Mouse (Mus musculus) ovary, adult 18-20 months (tissue): Measurements from ENCODE around the gene Slit2.

Experiments used
- DNase-seq: peaks from one replicate; pipeline ENCODE4 v3.0.0; 2022; ENCODE audit warnings: low spot score, mixed read lengths

The Slit2 gene

GRCm38 (mm10) chr5:48050637-48051314, 67.8 kb downstream of the Slit2 start:
- DNase-seq: no peak

DNA sequence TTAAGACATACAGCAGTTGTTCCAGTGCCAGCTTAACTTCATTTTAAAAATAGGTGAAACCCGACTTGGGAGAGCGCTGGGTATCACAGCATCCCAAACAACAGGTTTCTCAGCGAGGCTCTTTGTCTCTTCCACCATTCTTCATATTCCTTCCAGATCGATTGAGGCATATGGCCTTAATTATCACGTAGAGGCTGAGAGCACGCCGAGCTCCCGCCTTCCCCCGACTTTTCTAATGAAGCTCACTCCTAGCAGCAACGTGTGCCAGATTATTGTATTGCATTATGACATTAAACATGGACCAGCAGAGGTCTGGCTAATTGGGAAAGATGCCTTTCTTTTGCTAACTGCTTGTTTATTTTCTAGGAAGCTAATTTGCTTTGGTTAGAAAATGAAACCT, 75.7 kb downstream of the Slit2 start:
- no peak for DNase-seq

GRCm38 (mm10) chr5:48060715-48061114, 77.8 kb downstream of the Slit2 start:
- DNase-seq: no peak

DNA sequence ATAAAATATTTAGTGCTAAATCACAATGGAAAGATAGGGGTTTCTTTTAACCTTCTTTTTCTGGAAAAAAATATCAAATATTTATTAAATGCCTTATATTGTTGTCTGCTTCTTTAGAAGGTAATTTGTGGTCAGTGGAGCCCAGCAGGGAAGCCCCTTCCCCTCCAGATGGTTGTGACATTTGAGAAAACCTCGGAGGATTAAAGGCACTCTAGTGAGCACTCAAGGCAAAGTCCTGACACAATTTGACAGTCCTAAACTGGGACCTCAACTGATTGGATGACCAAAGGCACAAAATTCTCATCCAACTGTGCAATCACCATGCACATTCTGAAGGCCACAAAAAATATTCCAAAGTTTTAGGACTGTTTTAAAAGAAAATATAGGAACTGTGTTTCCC, 95.8 kb downstream of the Slit2 start:
- no peak for DNase-seq

DNA sequence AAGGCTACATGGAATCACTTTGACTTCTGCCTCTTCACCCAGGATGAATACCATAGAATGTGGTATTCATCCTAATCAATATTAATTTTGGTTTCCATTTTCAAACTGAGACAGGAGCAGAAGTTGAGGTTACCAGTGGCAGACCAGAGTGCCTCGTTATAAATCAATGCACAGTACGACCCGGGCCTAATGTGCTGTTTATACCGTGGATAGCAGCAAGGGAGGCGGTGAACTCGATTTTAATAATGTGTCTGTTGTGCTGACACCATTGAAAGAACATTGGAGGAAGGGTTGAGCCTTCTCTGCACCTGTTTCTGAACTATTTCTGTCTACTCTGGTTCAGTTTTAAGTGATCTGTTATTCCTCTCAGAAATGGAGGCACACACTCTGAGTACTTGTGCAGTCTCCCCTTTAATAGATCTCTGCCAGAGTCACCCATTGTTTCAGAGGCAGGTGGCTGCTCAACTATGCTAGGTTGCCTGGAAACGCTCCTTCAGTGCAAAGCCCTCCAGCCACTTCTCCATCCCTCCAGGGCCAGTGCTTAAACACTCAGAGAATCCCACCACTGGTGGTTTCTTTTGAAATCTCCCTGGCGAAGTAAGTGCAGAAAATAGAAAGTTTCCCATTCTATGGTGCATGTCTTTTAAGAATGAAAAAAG, 98.4 kb downstream of the Slit2 start:
- DNase-seq: no peak

DNA sequence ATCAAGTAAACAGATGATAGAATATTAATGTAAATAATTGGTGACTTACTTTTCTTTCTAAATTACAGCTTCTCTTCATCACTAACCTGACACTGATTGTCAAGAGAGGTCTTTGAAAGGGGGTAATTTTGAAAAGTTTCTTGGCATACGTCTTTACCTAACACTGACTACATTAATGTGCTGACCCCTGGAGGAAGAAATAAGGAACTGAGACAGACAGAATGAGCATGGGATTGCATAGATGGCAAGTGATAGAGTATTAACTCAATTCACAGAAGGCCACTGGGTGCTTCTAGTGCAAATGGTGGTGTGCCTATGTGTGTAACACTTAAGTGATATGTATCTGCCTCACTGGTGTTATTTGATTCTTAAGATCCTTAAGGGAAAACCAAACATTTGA, 130.5 kb downstream of the Slit2 start:
- DNase-seq: no peak

DNA sequence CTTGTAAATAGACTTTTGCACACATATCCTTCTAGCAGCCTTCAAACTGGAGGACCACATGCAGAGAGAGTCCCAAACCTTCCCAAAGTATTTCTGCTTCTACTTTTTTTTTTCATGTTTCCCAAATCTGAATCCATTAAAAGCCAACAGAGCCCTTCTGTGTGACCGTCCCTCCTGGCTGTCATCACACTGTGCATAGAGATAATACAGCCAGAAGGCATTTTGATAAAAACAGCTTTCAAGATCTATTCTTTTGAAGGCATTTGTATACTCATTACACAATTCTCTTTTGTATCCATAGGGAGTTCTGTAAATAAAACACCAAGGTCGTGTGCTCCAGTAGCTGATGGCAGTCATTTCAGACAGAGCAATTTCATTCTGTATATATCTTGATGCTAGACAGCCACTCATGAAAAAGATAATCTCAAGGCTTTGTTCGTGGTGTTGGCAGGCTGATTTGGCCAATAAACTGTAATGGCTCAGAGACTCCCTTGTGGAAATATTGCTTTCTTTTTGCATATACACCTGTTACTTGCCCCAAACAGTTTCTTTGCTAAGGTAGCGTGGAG, 132.1 kb downstream of the Slit2 start:
- no peak for DNase-seq

- DNase-seq: no peak
Observed at GRCm38 (mm10) chr5:48122651-48123050, 139.7 kb downstream of the Slit2 start.

GRCm38 (mm10) chr5:48125770-48126423, 143.0 kb downstream of the Slit2 start:
- no peak for DNase-seq

GRCm38 (mm10) chr5:48129981-48130380, 147.0 kb downstream of the Slit2 start:
- no peak for DNase-seq

GRCm38 (mm10) chr5:48136571-48136970, 153.6 kb downstream of the Slit2 start:
- no peak for DNase-seq

GRCm38 (mm10) chr5:48138849-48139487, 156.0 kb downstream of the Slit2 start:
- no peak for DNase-seq

DNA sequence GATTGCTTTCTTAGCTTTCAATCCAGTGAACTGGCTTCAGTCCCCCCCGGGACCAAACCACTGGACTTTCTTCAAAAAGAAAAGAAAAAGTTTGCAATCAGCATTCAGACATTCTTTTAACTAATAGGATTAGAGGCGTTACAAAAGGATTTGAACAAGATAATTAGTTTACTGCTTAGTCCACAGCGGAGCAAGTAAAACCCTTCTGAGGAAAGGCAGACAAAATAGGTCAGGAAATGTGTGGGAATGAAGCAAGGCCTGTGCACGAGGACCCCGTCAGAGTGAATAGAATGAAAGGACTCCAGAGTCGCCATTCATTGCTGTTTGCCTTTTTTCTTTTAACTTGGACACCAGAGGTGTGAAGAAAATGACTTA, 156.5 kb downstream of the Slit2 start:
- DNase-seq: no peak

DNA sequence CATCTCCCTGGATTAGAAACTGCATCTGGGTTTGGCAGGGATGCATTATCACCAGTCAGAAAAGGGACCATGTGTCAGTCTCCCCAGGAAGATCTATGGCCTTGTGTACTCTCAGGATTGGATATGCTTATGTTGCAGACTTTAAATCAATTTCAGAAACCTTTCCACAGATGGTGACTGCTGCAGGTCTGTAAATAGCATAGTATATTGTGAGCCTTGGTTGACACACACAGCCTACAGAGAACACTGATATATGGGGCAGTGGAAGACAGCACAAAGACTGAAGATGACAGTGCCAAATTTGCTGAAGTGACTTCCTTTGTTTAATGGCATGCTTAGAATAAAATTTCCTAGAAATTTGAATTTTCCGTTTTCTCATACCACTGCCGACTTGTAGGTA, 163.1 kb downstream of the Slit2 start:
- no peak for DNase-seq

- DNase-seq: no peak
Observed at GRCm38 (mm10) chr5:48160829-48161228, 177.9 kb downstream of the Slit2 start.

GRCm38 (mm10) chr5:48181646-48182302, 198.8 kb downstream of the Slit2 start:
- no peak for DNase-seq

DNA sequence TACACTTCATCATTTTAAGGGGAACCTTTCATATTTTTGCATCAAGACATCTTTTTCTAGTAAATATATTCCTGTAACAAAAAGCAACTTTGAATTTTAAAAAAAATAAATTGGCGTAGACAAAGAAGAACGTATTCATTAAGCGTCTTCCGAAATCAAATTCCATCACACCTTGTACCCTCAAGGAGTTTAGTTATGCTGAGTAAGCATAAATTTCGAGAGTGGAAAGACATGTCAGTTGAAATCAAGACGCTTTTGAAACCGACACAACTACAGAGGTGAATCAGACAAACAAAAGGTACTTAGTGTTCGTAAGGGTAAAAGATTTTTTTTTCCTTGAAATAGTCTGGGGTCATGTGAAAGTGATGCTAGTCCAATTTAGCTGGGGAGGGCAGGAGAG, 201.4 kb downstream of the Slit2 start:
- DNase-seq: no peak

GRCm38 (mm10) chr5:48187819-48188218, 204.9 kb downstream of the Slit2 start:
- no peak for DNase-seq

DNA sequence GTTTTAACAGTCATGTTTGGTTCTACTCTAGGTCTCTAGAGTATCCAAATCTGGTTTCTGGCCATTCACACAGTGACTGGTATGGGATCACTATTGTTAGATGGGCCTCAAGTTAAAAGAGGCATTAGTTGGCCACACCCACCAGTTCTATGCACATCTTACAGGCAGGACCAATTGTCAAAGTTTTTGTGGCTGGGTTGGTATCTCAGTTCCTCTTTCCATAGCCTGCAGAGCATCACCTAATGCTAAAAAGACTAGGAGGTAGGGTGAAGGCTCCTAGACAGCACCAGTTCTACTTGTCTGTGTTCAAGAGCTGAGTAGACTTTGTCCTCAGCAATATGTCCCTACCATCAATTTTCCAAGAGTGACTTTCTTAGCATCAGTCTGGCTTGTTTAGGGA, 216.4 kb downstream of the Slit2 start:
- DNase-seq: no peak

DNA sequence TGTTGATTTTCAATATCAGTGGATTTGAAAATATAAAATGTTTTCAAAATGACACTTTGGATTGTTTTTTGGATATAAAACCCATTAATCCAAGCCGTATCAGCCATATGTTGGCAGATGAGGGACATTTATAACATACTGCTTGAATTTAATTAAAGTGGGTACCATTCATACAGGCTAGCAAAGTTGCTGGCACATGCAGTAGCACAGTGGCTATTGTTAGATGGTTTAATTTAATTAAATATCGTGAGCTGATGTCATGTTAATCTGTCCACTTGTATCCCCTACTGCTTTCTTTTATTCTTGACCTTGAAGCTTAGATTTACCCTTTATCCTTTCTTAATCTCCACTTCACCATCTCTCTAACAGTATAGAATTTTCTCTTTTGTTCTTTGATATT, 232.3 kb downstream of the Slit2 start:
- DNase-seq: no peak

DNA sequence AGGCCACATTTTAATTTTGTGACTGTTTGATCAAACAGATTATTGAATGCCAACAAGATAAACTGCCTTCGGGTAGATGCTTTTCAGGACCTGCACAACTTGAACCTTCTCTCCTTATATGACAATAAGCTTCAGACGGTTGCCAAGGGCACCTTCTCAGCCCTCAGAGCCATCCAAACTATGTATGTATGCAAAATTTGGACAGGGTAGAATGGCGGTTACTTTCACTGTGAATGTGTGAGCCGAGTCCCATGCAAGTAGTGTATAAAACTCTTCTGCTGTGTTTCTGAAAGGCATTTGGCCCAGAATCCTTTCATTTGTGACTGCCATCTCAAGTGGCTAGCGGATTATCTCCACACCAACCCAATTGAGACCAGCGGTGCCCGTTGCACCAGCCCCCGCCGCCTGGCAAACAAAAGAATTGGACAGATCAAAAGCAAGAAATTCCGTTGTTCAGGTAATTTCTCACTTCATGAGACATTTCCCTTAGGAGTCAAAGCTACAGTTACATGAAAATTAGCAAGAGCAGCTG, 236.8 kb downstream of the Slit2 start:
- no peak for DNase-seq

GRCm38 (mm10) chr5:48225500-48225899, 242.6 kb downstream of the Slit2 start:
- no peak for DNase-seq
